Mouse (Mus musculus) hindbrain, embryonic 10.5 days (tissue): ENCODE results near the gene Galnt15. TPM values are rescaled to one million over a fixed set of nuclear protein-coding genes. Genes with fewer than 3 reads are reported as not detected.

Experiments used
- DNase-seq: peaks from one replicate; pipeline ENCODE4 v3.0.0-alpha.2; 2017; ENCODE audit warnings: low spot score
- H3K27ac ChIP-seq: fragments of 300-500 bp; sonication (generic); 2 replicates; pipeline ENCODE4 v1.5.1; 2016; ENCODE audit warnings: mild to moderate bottlenecking, moderate library complexity
- H3K27me3 ChIP-seq: fragments of 300-500 bp; sonication (generic); 2 replicates; pipeline ENCODE4 v1.6.1; 2016; ENCODE audit warnings: mild to moderate bottlenecking; ENCODE audit not compliant: poor library complexity, insufficient read depth, severe bottlenecking
- H3K36me3 ChIP-seq: fragments of 300-500 bp; sonication (generic); 2 replicates; pipeline ENCODE4 v1.6.1; 2016; ENCODE audit warnings: mild to moderate bottlenecking, moderate library complexity
- H3K4me1 ChIP-seq: fragments of 300-500 bp; sonication (generic); replicated peaks from 2 replicates; pipeline ENCODE4 v1.6.1; 2016; ENCODE audit warnings: mild to moderate bottlenecking
- H3K4me3 ChIP-seq: fragments of 300-500 bp; sonication (generic); 2 replicates; pipeline ENCODE4 v1.5.1; 2016; ENCODE audit warnings: mild to moderate bottlenecking, moderate library complexity
- H3K9me3 ChIP-seq: fragments of 300-500 bp; sonication (generic); 2 replicates; pipeline ENCODE4 v1.6.1; 2016; ENCODE audit warnings: mild to moderate bottlenecking, moderate library complexity
- WGBS: fragments of 180-500 bp; shearing (Covaris S2); methylation state at CpG from one replicate; pipeline ENCODE4 v1.1.7; 2016; 5-methylcytosine and 5-hydroxymethylcytosine counted together
- polyA plus RNA-seq: library from polyadenylated mRNA; unstranded; fragments of >200 nt; fragmentation: Nextera tagmentation; extraction: Ambion mirVana; gene quantifications from 2 replicates; pipeline ENCODE4 v1.2.1, GENCODE M21; 2016

The Galnt15 gene
- polyA plus RNA-seq: 0.13 and 0.17 TPM in 2 replicates

- peak; percentile 22 for DNase-seq
- H3K27ac ChIP-seq: peak within 1 kb of the TSS; percentile 53
Measured at GRCm38 (mm10) chr14:32028681-32029091, at the start of gene Galnt15. Galnt15 (plus strand) TSS chr14:32028989.

GRCm38 (mm10) chr14:31994021-31994420, 34.8 kb upstream of the Galnt15 start:
- Histone ChIP-seq H3K27me3 (no peaks in the 10 kb centered on the region), H3K4me1 (no peaks in the 10 kb centered on the region; the same call in 1 of the 2 replicates), H3K9me3 (no peaks in the 10 kb centered on the region), H3K36me3 (no peaks in the 10 kb centered on the region), H3K27ac (no peak overlapping the region), H3K4me3 (no peak overlapping the region)
- no peak for DNase-seq
- 71% methylated on average over 8 of the region's 8 CpGs for WGBS

More at GRCm38 (mm10) chr14:32028681-32029091, at the start of gene Galnt15:
- Histone ChIP-seq H3K4me1 (peaks cover 34% of the 10 kb centered on the region), H3K9me3 (no peaks in the 10 kb centered on the region), H3K27me3 (peaks cover 25% of the 10 kb centered on the region), H3K36me3 (no peaks in the 10 kb centered on the region), H3K4me3 (0 out of 2 replicates have a peak within 1 kb of the TSS, but pooled peaks have one; percentile 1)
- 14% methylated on average over 9 of the region's 9 CpGs for WGBS

DNA sequence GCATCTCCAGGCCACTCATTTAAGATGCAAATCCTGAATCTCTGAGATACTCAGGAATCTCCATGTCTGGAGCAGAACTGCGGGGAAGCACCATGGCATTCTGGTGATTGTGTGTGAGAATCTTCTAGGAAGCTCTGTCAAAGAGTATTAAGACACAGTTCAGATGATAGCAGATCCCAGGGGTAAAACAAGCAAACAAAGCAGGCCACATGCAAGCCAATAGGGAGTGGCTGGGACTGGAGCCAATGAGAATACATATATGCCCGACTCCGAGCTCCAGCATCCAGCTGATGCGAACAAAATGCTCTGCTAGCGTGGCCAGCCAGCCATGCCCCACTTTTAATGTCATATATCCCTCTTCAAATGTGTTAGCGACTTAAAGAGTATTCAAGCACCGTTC, 27.8 kb upstream of the Galnt15 start:
- H3K36me3 ChIP-seq: no peaks in the 10 kb centered on the region
- peaks cover 5% of the 10 kb centered on the region; the same call in 1 of the 2 replicates for H3K4me1 ChIP-seq
- H3K4me3 ChIP-seq: no peak overlapping the region
- no peak overlapping the region for H3K27ac ChIP-seq
- DNase-seq: no peak
- WGBS: 86% methylated on average over 7 of the region's 7 CpGs
- H3K9me3 ChIP-seq: no peaks in the 10 kb centered on the region
- no peaks in the 10 kb centered on the region for H3K27me3 ChIP-seq

DNA sequence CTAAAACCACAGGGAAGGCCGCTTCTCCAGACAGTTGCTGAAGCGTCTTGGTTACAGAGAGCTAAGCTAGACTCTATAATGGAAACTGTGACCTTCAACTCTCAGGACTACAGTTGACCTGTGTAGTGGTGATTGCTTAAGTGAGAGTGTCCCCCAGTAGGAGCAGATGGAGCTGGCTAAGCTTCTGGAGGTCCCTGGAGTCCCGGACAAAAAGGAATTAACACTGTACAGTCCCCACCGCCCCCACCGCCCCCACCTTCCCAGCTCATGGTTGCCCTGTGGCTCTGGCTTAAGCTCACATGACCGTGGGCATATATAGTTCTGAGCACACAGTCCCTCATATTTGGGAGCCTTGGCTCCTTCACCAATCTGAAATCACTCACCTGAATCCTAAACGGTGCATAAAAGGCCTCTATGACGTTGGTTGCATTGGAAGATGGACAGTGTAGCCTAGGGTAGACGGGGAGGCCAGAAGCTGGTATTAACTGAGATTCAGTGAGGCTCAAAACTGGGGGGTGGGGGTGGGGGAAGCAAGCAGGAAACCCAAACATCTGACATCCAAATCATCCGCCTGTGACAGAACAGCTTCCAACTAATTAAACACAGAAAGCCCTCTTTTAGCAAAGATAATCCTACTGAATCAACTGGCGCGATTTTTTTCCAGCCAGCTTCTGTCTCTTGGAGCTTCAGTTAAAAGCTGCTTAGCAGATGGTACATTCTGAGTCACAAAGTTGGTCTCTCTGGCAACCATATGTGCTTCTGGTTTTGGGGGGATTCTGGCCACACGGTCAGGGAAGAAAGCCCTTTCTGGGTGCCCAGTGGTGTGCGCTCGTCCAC, 26.1 kb upstream of the Galnt15 start:
- H3K27ac ChIP-seq: peak overlapping the region; percentile 16; the same call in 1 of the 2 replicates
- no peak overlapping the region for H3K4me3 ChIP-seq
- WGBS: 83% methylated on average over 15 of the region's 15 CpGs
- H3K27me3 ChIP-seq: no peaks in the 10 kb centered on the region
- no peak for DNase-seq
- no peaks in the 10 kb centered on the region for H3K36me3 ChIP-seq
- peaks cover 5% of the 10 kb centered on the region; the same call in 1 of the 2 replicates for H3K4me1 ChIP-seq
- H3K9me3 ChIP-seq: 0 out of 2 replicates have a peak, but pooled peaks cover 3% of the 10 kb centered on the region

GRCm38 (mm10) chr14:32003904-32004596, 24.7 kb upstream of the Galnt15 start:
- no peak for DNase-seq
- no peak overlapping the region for H3K4me3 ChIP-seq
- WGBS: 82% methylated on average over 7 of the region's 7 CpGs
- H3K27me3 ChIP-seq: no peaks in the 10 kb centered on the region
- H3K27ac ChIP-seq: no peak overlapping the region
- H3K36me3 ChIP-seq: no peaks in the 10 kb centered on the region
- H3K9me3 ChIP-seq: 0 out of 2 replicates have a peak, but pooled peaks cover 3% of the 10 kb centered on the region
- H3K4me1 ChIP-seq: peaks cover 5% of the 10 kb centered on the region; the same call in 1 of the 2 replicates

- H3K4me1 ChIP-seq: peaks cover 5% of the 10 kb centered on the region; the same call in 1 of the 2 replicates
- 0 out of 2 replicates have a peak, but pooled peaks cover 3% of the 10 kb centered on the region for H3K9me3 ChIP-seq
- no peak for DNase-seq
- no peak overlapping the region for H3K27ac ChIP-seq
- no peaks in the 10 kb centered on the region for H3K36me3 ChIP-seq
- 89% methylated on average over 9 of the region's 9 CpGs for WGBS
- H3K4me3 ChIP-seq: no peak overlapping the region
- H3K27me3 ChIP-seq: no peaks in the 10 kb centered on the region
Measured at GRCm38 (mm10) chr14:32005673-32006261, 23.0 kb upstream of the Galnt15 start.

DNA sequence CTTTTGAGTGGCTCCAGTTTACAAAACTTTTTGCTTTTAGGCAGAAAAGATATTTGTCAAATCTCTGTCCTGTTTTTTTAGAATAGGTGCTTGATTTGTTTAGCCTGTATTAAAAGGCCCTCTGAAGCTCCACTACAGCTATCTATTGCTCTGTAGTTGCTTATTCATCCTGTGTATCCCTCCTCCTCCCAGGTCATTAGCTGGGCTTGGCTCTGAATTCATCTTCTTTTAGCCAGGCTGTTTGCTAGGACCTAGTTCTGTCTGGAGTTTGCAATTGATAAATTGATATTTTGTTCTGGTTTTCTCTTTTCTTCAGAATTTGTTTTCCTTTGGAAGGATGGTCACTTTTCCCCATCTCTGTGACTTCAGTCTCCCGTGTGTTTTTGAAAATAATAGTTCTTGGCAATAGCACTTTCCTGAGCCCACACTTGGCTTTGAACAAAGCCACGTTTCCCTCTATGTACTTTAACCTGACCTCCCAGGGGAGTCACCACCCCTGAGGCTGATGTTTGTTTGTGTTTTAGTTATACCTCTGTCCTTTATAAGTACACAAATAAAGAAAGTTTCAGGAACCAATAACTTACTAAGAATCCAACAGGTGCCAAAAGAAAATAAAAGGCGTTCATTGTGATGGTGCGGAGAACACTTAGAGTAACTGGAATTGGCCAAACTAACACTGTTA, 21.0 kb upstream of the Galnt15 start:
- Histone ChIP-seq H3K36me3 (no peaks in the 10 kb centered on the region), H3K4me3 (no peak overlapping the region), H3K27me3 (no peaks in the 10 kb centered on the region), H3K27ac (no peak overlapping the region), H3K4me1 (peaks cover 6% of the 10 kb centered on the region; the same call in 1 of the 2 replicates), H3K9me3 (0 out of 2 replicates have a peak, but pooled peaks cover 3% of the 10 kb centered on the region)
- WGBS: 90% methylated on average over 4 of the region's 4 CpGs
- DNase-seq: no peak

DNA sequence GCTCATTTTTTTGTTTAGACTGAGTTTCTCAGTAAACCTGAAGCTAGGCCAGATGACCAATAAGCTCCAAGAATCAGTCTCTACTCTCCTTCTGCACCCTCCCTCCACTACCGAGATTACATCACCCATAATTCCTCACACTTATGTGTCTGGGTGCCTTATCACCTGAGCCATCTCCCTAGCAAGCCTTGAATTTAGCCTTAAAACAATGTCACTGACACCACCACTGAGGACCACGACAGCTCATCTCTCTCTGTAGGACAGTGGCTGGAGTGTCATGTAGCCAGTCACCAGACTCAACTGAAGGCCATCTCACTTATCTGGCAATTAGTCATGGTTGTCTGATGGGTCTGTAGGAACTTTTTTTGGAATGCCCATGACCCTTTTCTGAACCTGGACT, 19.1 kb upstream of the Galnt15 start:
- Histone ChIP-seq H3K27ac (no peak overlapping the region), H3K4me1 (peaks cover 4% of the 10 kb centered on the region; the same call in 1 of the 2 replicates), H3K36me3 (no peaks in the 10 kb centered on the region), H3K4me3 (no peak overlapping the region), H3K9me3 (0 out of 2 replicates have a peak, but pooled peaks cover 3% of the 10 kb centered on the region), H3K27me3 (no peaks in the 10 kb centered on the region)
- DNase-seq: no peak
- WGBS: 87% methylated on average over 2 of the region's 2 CpGs

DNA sequence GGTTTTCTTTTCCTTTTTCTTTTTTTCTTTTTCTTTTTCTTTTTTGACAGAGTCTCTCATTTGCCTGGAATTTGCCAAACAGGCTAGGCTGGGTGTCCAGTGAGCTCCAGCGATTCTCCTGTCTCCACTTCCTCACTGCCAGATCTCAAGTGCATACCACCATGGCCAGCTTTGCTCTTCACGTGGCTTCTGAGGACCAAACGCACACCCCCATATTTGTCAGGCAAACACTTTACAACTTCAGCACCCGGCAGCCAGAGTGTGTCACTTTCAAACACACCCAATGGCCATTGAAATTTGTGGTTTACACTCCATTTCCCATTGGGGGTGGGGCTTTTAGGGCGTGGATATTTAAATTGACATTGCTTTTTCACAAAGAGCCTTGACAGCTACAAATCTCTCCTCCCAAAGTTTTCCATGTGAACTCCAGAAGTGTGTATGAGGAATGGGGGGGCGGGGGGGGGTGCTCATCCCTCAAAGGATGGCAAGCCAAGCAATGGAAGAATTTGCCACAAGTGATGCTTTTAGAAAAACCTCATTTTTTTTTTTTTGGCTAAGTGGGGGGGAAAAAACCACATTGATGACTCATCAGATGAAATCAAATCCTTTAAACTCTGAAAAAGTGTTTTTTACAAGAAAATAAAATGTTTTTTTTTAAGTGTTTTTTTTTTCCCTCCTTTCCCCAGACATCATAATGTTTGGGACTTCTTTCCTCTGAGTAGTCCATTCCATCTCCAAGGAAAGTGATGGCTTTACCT, 17.1 kb upstream of the Galnt15 start:
- no peak overlapping the region for H3K27ac ChIP-seq
- 0 out of 2 replicates have a peak, but pooled peaks cover under 1% of the 10 kb centered on the region for H3K9me3 ChIP-seq
- H3K27me3 ChIP-seq: no peaks in the 10 kb centered on the region
- DNase-seq: no peak
- no peak overlapping the region for H3K4me3 ChIP-seq
- H3K4me1 ChIP-seq: peaks cover 9% of the 10 kb centered on the region
- no peaks in the 10 kb centered on the region for H3K36me3 ChIP-seq
- 76% methylated on average over 6 of the region's 6 CpGs for WGBS

GRCm38 (mm10) chr14:32015131-32015770, 13.5 kb upstream of the Galnt15 start:
- WGBS: 92% methylated on average over 7 of the region's 7 CpGs
- Histone ChIP-seq H3K27me3 (no peaks in the 10 kb centered on the region), H3K36me3 (no peaks in the 10 kb centered on the region), H3K4me3 (no peak overlapping the region), H3K27ac (no peak overlapping the region), H3K4me1 (peaks cover 24% of the 10 kb centered on the region), H3K9me3 (no peaks in the 10 kb centered on the region)
- DNase-seq: no peak

DNA sequence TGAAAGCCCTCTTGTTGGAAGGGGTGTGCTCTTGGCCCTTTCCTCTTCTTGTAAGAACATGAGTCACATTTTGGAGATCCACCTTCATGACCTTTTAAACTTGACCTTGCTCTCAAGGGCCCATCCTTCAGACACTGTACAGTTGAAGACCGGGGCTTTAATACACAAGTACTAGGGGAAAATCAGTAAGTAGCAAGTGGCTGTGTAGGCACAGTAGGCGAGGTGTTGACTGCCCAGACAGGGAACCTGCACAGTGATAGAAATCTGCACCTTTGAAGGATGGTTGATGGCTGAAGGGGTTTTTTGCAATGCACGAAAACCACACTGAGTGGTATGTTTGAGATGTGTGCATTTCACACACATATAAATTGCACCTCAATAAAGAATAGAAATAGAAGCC, 12.3 kb upstream of the Galnt15 start:
- 89% methylated on average over 3 of the region's 3 CpGs for WGBS
- peak overlapping the region; percentile 69; the same call in 1 of the 2 replicates for H3K27ac ChIP-seq
- no peak overlapping the region for H3K4me3 ChIP-seq
- no peaks in the 10 kb centered on the region for H3K9me3 ChIP-seq
- no peaks in the 10 kb centered on the region for H3K36me3 ChIP-seq
- no peaks in the 10 kb centered on the region for H3K27me3 ChIP-seq
- DNase-seq: no peak
- H3K4me1 ChIP-seq: peaks cover 24% of the 10 kb centered on the region
